Mouse (Mus musculus): ENCODE measurements around the gene Tnnt1.

The Tnnt1 gene

DNA sequence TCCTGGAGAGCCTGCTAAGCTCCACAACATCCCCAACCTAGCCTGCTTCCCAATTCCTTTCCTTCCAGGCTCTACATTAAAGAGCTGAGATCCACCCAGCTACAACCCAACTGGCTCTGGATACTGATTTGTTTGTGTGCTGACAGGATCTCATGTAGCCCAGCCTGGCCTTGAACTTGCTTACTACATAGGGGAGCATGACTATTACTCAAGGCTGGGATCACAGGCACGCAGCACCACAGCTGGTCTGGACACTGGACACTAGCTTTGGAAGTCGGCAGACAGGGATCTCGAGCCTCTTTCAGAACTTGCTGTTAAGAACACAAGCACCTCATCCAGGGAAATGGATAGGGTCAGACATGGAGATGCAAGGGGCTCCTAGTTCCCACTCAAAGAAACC is 19.7 kb downstream of the Tnnt1 start:
- DNase-seq, result no peak

DNA sequence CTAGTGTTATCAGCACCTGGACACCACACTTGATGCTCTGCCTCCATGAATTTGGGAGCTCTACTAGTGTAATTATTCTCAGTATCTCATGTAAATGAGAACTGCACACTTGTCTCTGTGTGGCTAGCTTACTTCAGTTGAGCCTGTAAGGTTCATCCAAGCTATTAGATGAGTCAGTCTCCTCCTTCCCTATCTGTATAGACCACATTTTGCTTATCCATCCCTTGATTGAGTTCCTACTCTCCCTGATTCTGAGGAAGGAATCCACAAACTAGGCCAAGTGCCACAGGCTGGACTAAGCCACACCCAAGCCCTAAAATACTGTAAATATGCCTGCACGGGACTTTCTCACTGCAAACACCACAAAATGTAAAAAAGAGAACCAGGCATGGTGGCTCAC is 22.2 kb downstream of the Tnnt1 start:
- no peak for DNase-seq

DNA sequence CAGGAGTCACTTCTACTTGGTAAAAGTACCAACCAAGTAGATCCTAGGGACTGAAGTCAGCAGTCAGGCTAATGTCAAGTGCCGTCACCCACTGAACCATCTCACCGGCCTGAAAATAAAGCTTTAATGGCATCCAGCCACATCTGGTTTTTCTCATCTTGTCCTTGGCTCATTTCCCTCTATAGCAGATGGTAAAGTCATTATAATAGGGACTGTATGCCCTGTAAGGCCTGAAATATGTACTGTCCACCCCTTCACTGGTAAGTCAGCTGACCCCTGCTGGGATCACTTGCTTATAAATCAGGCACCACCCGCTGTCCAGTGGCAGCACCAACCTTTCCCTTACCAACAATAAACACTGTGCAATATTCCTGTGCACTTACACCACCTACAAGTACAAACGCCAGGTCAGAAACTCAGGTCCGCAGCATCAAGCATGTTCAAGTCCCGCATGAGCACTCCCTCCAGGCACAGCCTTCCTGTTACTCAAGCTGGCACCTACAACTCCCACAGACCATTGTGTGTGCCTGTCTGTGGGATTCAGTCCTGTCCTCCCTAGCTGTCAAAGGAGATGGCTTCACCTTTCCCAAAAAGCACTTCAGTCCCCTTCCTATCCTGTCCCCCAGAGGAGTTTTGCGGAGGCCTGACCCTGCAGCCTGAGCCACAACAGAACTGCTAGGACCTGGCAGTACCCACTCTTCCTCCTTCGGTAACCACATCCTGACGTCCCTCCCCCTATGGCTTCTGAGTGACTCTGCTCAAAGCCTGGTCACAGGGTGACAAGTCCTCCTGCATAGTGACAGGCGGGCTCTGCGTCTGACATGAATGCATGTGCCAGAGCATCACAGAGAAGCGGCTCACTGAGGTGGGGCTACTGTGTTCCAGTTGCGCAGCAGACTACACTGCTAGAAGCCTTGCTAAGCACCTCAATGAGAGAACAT is 23.6 kb downstream of the Tnnt1 start:
- DNase-seq, result peak; percentile 37

DNA sequence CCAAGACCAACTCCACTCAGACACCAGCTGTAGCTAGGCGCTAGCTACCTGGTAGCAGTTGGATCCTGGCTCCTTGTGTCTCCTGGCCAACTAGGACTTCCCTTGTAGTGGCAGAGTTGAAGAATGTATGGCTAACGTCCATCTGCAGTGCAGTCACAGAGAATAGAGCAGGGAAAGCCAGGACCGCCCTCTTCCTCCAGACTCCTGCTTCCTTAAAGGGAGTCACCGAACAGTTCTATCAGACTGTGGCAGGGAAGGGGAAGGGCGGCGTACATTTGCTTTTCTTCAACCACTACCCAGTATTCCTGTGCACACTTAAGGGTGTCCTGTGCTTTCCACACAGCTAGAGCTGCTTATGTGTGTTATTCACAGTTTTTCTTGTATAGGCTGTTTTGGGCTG is 24.9 kb downstream of the Tnnt1 start:
- DNase-seq, result no peak

DNA sequence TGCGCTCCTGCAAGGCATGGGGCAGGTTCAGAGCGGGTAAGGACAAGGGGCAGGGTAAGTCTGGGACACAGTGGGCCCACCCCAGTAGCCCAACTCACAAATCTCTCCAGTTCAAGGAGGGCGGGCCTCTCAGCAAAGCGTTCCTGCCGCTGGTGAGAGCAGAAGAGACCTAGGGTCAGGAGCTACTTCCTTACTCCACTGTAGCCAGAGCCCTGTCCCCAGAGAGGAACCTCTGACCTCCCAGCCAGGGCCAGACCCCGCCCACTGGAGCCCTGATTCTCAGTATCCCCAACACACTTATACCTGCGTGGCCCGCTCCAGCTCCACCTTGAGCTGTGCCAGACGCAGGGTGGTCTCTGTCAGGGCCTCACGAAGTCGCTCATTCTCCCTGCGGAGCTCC is 33.9 kb downstream of the Tnnt1 start:
- no peak for DNase-seq

DNA sequence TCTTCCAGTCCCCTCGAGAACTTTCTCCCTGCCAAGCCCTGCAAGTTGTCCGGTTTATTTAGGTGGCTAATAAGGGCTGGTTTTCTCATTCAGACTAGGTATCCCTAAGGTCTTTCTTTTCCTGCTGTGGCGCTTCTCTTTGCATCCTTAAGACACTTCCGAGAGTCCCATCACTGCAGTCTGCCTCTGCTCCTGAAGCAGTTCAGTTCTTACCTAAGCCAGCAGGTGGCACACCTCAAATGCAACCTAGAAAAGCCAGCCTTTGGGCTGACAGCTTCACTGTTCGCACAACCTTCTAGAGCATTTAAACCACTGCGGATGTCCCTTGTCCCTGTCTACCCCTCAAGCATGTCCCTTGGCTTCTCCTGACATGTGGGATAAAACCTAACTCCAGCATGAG is 36.5 kb downstream of the Tnnt1 start:
- DNase-seq, result peak; percentile 50

DNA sequence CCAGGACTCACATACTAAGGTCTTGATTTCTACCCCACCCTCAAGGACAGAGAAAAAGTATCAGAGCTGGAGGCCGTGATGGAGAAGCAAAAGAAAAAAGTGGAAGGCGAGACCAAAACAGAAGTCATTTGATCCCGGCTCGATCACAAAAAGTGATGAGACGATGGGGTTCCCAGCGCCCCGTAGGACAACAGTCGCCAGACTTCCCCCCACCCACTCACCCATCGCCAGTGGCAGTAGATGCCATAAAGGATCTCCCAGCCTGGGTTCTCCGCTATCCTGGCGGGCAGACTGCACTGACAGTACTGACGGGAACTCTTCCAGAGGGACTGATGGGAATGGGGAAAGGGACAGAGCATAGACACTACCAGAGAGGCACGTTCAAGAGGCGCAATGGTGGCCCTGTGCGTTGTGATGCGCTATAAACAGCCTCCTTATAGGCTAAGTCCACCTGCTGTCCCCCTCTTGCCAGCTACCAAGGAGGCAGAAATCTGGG is 37.3 kb downstream of the Tnnt1 start:
- no peak for DNase-seq

DNA sequence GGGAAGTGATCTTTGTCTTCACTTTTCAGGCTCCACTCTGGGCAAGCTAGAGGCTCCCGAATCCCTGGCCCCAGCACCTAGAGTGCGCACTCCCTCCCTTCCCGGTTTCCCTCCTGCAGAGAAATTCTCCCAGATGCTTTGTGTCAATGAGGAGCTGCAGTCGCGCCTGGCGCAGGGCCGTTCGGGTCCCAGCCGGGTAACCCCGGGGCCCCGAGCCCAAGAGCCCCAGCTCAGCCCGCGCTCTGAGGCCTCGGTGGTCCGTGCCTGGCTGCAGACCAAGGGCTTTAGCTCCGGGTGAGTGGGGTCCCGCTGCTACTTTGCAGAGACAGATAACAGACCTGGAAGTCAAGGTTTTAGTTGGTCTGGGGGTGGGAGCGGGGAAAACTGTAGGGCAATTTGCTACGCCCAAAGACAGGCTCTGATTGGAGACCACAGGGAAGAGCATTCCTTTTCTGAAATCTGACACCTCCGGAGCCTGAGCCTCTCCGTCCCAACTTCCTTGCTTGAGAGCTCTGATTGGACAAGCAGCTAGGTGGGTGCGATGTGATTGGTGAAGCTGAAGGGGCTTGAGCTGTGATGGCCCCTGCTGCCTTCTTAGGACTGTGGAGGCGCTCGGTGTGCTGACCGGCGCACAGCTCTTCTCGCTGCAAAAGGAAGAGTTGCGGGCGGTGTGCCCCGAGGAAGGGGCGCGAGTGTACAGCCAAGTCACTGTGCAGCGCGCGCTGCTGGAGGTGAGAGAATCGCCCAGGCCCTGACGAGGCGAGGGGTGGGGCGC is 38.0 kb downstream of the Tnnt1 start:
- DNase-seq, result no peak

DNA sequence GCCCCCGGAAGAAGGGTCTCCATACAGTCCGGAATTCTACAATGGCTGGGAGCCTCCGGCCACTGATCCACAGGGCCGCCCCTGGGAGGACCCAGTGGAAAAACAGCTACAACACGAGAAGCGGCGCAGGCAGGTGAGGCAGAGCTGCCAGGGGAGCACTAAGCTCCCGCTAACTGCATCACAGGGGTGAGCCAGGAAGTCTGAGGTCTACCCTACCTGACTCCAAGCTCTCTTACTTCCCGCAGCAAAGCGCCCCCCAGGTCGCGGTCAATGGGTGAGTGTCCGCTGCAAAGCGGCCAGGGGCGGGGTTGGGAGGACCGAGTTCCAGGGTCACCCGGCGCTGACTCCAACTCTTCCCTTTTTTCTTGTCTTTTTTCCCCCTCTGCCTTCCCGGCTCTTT is 42.2 kb downstream of the Tnnt1 start:
- no peak for DNase-seq

DNA sequence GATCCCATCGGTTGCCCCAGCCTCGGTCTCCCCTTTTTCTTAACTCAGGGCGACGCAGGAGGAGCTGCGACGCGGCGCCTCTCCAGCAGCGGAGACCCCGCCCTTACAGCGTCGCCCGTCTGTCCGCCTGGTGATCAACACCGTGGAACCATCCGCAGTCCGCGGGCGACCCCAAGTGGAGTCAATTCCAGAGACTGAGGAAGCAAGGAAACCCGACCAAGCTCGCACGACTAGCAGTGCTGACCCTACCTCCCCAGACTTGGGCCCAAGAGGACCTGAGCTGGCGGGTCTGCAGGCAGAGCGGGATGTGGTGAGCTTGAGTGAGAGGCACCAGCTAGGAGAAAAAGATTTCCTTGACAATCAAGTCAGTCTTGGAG is 45.0 kb downstream of the Tnnt1 start:
- DNase-seq, result peak; percentile 48

DNA sequence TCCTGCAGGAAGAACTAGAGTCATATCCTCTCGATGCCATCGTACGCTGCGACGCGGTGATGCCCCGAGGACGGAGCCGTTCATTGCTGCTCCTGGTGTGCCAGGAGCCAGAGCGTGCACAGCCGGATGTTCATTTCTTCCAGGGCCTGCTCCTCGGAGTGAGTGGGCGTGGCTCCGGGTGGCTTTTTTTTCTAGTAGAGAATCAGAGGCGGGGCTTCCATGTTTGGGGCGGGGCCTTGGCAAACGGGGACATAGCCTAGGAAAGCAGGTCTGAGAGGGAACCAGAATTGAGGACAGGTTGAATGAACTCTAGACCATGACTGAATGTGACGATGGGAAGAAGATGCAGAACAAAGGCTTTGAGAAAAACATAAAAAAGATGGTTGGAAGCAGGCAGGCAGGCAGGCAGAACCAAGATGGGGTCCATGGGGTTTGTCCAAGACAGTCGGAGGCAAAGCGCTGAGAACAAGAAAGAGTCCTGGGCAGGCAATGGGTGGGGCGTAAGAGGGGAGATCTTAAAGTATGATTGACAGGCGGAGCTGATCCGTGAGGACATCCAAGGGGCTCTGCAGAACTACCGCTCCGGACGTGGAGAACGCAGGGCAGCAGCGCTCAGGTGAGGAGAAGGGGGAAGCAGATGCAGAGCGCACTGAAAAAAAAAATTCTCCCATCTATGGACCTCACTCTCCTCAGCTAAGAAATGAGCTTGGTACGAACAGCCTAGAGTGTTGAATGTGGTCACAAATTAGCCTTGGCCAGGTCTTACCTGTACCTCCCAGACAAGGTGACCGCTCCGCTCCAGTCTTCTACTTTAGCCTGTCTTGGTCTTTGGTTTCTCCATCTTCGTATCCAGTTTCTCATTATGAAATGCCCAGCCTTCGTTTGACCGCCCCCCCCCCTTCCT is 45.7 kb downstream of the Tnnt1 start:
- peak; percentile 43 for DNase-seq

DNA sequence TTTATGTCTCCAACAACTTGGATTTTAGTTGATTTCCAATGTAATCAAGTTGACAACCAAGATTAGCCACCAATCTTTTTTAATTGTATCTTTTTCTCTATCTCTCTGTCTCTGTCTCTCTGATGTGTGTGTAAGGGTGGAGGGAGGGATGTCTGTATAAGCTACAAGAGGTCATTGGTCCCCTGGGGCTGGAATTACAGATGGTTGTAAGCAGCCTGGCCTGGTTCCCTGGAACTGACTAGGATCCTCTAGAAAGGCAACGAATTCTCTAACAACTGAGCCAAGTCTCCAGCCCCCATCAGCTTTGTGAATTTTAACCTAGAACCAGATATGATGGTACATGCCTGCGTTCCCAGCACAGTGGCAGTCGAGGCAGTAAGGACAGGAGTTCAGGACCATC is 48.4 kb downstream of the Tnnt1 start:
- no peak for DNase-seq

DNA sequence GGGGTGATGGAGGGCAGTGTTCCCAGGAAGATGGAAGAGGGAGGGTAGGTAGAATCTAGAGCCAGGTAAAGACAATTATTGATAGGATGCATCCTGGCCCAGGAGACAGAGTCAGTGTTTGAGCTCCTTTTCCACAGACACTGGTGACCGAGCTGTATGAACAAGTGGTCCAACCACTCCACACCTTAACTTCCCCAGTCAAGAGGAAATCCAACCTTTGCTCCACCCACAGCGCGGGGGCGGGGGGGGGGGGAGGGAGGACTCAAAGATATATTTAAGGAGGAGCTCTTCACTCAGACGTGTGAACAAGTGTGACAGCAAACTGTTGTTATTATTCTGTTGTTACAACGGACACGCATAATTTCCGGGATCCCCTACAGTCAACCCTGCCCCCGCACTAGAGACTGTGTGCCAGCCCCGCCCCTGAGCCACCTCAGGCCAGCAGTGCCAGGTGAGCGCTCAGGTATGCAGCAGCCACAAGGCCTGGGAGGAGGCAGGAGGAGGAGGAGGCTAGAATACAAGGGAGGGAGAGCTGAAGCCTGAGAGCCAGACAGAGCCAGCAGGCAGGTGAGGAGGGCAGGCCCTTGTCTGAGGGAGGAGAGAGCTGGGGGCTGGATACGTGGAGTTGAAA is 51.9 kb downstream of the Tnnt1 start:
- DNase-seq, result no peak

DNA sequence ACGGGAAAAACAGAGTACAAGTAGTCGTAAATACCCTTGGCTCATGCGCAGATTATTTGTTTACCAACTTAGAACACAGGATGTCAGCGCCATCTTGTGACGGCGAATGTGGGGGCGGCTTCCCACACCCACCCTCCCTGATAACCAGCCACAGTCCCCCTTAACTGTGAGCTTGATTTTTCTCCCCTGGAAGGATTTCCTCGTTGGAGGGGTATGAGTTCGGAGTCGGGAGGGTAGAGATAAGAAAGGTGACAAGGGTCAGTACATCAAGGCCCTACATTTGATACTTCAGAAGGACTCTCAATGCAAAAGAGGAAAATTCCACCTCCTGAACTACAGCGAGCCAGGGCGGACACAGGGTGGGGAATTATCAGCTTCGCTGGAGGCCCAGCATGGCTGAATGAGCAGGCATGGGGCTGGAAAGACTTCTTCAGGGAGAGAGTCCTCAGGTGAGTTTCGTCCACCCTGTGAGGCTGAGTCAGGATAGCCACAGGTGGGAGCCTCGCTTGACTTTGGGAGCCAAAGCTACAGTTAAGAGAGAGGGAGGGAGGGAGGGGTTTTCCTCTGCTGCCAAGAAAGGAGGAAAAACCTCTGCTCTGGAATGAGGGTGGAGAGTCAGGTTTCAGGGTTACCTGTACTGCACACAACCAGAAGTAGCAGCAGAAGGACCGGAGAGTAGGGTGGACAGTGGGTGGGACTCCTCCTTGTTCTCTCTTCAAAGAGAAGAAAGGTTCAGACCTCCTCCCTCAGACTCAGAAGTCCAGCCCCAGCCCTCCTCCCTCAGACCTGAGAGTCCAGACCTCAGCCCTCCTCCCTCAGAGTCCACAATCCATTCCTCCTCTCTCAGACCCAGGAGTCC is 55.4 kb downstream of the Tnnt1 start, which contains the start of gene Eps8l1:
TSS of gene Eps8l1 (plus strand) at position 99 of the 859 bp plus-strand sequence.
- no peak for DNase-seq

Measured in thymus, postnatal 14 days (tissue).